Mouse (Mus musculus) ovary, adult 10 weeks (tissue): ENCODE measurements around the gene Rpl13. TPM values are rescaled to one million over a fixed set of nuclear protein-coding genes. Genes with fewer than 3 reads are reported as not detected.

Experiments
- polyA plus RNA-seq: library from polyadenylated mRNA; stranded (reverse); fragments of 350-450 nt; fragmentation: Illumina TruSeq; extraction: RNeasy Lipid Tissue Mini Kit (QIAGEN cat#74804); gene quantifications from one replicate; pipeline ENCODE4 v1.2.3, GENCODE M21; 2014

The Rpl13 gene
- 52.1 TPM for polyA plus RNA-seq

DNA sequence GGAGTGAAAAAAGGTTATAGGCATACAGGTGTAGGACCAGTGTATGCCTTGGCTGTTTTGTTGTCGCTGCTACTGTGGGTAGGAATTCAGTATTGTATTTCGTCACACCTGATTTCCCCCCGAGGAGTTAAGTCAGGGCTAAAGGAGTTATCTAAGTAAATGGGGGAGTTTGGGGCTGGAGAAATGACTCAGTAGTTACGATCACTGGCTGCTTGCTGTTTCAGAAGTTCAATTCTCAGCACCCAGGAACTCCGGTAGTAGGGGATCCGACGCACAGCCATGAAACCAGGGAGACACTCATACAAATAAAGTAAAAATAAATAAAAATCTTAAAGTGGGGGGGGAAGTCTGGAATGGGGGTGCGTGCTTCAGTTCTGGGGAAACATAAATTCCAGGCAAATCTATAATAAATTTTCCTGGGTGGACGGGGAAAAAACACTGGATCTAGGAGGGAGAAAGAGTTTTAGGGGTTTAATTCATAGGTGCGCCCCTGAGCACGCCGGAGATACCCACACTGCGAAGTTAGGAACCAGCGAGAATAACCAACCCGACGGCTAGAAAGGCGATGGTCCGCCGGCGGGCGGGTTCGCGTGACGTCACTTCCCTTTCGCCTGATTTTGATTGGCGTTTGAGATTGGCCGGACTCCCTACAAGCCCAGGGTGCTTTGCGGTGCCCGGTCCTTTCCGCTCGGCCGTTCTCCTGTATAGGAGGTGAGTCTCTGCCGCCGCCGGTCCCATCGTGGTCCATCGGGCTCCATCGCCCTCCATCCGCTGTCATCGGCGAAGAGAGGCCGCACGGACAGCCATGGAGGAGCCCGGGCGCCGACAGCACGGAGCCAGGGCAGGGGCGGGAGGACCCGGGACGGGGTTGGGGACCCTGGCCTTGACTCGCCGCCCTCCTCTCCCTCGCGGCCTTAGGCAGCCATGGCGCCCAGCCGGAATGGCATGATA lies at the start of gene Rpl13:
Gene Rpl13 (plus strand): TSS at position 616 of the 951 bp plus-strand sequence.

GRCm38 (mm10) chr8:123062721-123063120 lies 39.4 kb upstream of the Rpl13 start, which contains the start of gene Spg7:
Gene Spg7, plus strand, starts transcription at chr8:123062942.

DNA sequence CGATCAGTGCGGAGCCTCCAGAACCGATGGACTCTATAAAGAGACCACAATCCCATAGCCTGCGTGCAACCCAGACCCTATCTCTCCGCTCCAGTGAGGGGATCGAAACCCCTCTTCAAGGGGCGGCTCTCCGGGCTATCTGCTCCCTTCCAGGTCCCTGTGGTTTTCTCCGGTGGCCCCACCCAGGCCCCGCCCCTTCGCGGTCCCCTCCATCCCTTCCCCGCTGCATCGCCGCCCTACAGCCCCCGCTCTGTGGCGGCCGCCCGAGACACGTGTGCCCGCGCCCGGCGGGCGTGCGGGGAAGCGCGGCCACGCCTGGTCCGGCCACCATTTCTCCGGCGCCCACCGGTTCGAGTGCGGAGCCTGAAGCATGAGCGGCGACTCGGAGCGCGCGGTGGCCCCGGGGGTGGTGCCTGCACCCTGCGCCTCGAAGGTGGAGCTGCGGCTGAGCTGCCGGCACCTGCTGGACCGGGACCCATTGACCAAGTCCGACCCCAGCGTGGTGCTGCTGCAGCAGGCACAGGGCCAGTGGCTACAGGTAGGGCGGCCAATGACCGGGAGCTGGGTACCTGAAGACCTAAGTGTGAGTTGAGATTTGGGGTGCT lies 15.1 kb downstream of the Rpl13 start, which contains the start of gene Cpne7:
Gene Cpne7 (plus strand): TSS at position 248 of the 605 bp plus-strand sequence.

Other genes with a start within 250 kb of the Rpl13 start
- 57.1 TPM for gene Ankrd11, start 60.1 kb upstream of the Rpl13 start, polyA plus RNA-seq
- 16.1 TPM for gene Spg7, start 39.4 kb upstream of the Rpl13 start, polyA plus RNA-seq
- gene Cpne7, start 15.0 kb downstream of the Rpl13 start, polyA plus RNA-seq, result not detected
- 1.1 TPM for gene Sult5a1, start 56.0 kb downstream of the Rpl13 start, polyA plus RNA-seq
- 1.4 TPM for gene Dpep1, start 83.9 kb downstream of the Rpl13 start, polyA plus RNA-seq
- 3.4 TPM for gene Chmp1a, start 110.4 kb downstream of the Rpl13 start, polyA plus RNA-seq
- 2.8 TPM for gene Spata33, start 110.5 kb downstream of the Rpl13 start, polyA plus RNA-seq
- gene Cdk10, start 122.5 kb downstream of the Rpl13 start, polyA plus RNA-seq, result 1.3 TPM
- gene Spata2l, start 133.9 kb downstream of the Rpl13 start, polyA plus RNA-seq, result not detected
- gene Zfp276, start 151.8 kb downstream of the Rpl13 start, polyA plus RNA-seq, result 1.4 TPM
- gene Vps9d1, start 152.0 kb downstream of the Rpl13 start, polyA plus RNA-seq, result 1.2 TPM
- gene Fanca, start 216.2 kb downstream of the Rpl13 start, polyA plus RNA-seq, result 0.97 TPM
- not detected for gene Spire2, start 230.4 kb downstream of the Rpl13 start, polyA plus RNA-seq